Mouse (Mus musculus) c-Kit-positive CD71-negative TER-119-negative erythroid progenitor cells, embryonic 14.5 days (primary cell): ENCODE measurements at regions not wholly inside any gene's neighbourhood (a gene's known extent, or its start where the extent isn't known, plus 50 kb on each side); places are given as distances from the start of the nearest gene placed in this dataset.

Source experiments
- DNase-seq: peaks from one replicate; pipeline ENCODE4 v3.0.0-alpha.2; 2013; ENCODE audit warnings: low read depth

DNA sequence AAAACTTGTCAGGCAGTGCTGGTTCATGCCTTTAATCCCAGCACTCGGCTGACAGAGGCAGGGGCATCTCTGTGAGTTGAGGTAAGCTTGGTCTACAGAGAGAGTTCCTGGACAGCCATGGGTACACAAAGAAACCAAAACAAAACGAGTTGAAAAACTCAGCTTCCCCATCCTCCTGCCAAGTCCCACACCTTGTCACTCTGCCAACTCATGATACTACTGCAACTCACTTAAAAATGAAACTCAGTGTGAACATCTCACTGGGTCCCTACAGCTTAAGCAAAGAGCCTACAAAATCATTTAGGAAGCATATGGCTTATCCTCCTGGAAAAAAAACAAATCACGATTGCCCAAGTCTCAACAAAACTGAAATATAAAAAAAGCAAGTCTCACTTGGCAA is 76.7 kb upstream of the 4930412O13Rik start:
- no peak for DNase-seq

GRCm38 (mm10) chr2:9805590-9805989 is 75.5 kb upstream of the 4930412O13Rik start:
- DNase-seq, result no peak
